Mouse (Mus musculus) gastrocnemius, adult 2 months (tissue): ENCODE results near the gene Med27. TPM values are rescaled to one million over a fixed set of nuclear protein-coding genes. Genes with fewer than 3 reads are reported as not detected.

Experiments used
- DNase-seq: peaks from one replicate; pipeline ENCODE4 v3.0.0; 2022
- H3K27ac ChIP-seq: fragments of 200-600 bp; 2 replicates; pipeline ENCODE4 v1.8.1; 2022; ENCODE audit warnings: mild to moderate bottlenecking
- H3K4me3 ChIP-seq: fragments of 200-600 bp; 2 replicates; pipeline ENCODE4 v1.8.1; 2022; ENCODE audit warnings: mild to moderate bottlenecking, moderate library complexity
- CTCF ChIP-seq: fragments of 200-600 bp; IDR thresholded peaks from 2 replicates; pipeline ENCODE4 v1.8.1; 2022; ENCODE audit warnings: antibody characterized with exemption, mild to moderate bottlenecking, moderate library complexity
- intact Hi-C: fragments of 180-260 bp; cut with DNase I; formaldehyde crosslinking; loops from one replicate; pipeline ENCODE4 v1.15.1; 2025
- total RNA-seq, 2 experiments: library from RNA; stranded (reverse); gene quantifications; 2 replicates each; pipeline ENCODE4 v1.2.3; 2021

The Med27 gene
- total RNA-seq, 2 experiments from 2014 or later: 12.3 to 16.9 TPM

DNA sequence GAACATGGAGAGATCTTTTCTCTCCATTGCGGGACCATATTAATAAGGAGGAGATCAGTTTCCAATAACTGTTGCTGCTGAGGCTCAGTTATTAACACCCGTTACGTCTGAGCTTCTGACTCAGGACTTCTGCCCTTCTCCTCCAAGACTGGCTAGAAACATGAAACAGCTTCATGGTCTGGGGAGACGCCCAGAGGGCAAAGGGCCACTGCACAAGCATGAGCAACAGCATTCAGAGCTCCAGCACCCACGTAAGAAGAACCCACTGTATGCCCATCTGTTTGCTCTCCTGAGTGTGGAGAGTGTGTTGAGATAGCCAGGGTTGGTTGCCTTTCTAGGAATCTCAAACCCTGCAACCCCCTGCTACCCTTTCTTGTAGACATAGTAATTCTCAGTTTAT is 73.3 kb downstream of the Med27 start:
- Histone ChIP-seq H3K4me3 (no peak overlapping the region), H3K27ac (peak overlapping the region; percentile 74)
- peak; percentile 78 for DNase-seq
- peak; percentile 64 for TF ChIP-seq CTCF
- intact Hi-C loops: loop anchor here (2.0 to 5.0 kb wide), 4 partner anchors 73 to 223 kb away; partner anchors contain the start of gene Med27

DNA sequence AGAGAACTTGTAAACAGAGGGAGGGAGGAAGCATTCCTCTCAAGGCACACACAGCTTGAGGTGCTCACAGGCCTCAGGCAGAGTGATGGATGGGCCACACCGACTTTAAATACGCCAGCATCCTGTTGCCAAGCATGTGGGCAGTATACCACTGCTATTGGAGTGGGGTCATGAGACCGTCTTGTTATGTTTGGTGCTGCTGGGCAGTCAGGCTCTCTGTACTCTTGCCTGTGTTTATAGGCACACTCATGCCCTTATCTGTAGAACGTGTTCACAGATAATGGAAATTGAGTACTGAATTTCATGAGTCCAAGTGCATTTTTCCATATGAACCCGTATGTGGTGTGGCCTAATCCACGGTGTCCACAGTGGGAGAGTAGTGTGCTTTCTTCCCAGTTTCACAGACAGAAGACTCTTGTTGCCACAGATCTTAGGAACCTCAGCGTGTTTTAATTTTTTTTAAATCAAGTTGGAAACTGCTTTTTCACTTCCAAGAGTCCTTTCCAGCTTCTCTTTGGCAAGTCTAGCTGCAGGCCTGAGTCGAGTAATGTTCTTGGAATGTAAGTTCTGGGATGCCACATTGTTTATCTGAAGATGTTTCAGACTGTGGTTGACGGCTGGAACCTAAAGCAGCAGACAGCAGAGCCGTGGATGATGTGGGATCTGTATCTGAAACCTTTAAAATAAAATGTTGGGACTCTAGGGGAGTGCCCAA is 75.7 kb downstream of the Med27 start:
- no peak overlapping the region for H3K4me3 ChIP-seq
- intact Hi-C loops: no loop called here
- DNase-seq: no peak
- peak overlapping the region; percentile 62 for H3K27ac ChIP-seq
- no peak for TF ChIP-seq CTCF

DNA sequence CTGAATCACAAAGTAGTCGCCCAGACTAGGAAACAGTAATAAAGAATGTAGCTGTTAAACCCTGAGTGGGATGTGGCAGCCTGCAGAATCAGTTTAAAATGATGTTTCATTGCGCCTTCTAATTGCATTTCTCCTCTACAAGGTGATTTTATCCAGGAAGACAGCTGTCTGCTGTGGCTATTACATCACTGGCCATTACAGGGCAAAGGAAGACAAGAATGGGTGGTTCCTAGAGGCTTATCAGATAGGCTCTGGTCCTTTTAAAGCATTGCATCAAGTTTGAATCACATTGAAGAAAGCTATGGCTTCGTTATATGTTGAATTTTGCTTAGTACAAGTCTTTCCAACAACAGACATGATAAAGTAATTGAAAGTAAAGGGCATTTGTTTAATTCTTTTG is 76.4 kb downstream of the Med27 start:
- intact Hi-C loops: no loop called here
- DNase-seq: no peak
- H3K4me3 ChIP-seq: no peak overlapping the region
- H3K27ac ChIP-seq: peak overlapping the region; percentile 62
- TF ChIP-seq CTCF: no peak

DNA sequence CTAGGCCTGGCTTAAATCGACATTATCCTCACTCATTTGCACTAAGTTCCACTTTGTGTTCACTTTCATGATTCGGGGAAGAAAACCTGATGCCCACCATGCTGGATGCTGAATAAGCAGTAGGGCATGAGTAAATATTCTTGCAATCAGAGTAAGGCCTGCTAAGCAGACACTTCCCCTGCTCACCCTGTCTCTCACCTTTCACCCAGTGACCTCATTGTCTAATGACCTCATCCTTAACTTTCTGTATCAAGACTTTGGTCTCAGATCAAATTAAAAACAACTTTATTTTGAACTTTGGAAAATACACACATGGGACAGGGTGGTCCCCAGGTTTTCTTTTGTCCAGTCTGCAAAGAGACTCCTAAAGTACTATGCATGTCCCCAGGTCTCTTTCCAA is 78.8 kb downstream of the Med27 start:
- Histone ChIP-seq H3K4me3 (no peak overlapping the region), H3K27ac (no peak overlapping the region)
- intact Hi-C loops: no loop called here
- no peak for DNase-seq
- TF ChIP-seq CTCF: no peak

DNA sequence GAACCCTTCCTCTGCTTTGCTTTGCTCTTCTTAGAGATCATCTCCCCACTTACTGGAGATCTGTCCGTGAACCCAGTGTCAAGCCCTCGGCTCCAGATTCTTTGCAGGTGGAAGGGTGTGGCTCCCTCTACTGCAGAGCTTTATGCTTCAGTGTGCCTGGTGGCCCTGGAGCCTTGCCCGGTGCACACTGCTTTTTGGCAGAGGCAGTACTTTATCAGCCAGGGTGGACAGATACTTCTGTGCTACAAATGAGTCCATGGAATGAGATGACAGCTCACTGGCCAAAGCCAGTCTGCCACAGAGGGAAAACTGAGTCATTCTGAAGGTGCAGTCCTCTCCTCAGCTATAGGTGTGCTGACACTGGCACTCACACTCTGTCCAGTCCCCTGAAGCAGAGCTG is 80.1 kb downstream of the Med27 start:
- peak; percentile 29 for TF ChIP-seq CTCF
- intact Hi-C loops: no loop called here
- Histone ChIP-seq H3K27ac (no peak overlapping the region), H3K4me3 (no peak overlapping the region)
- DNase-seq: peak; percentile 79

DNA sequence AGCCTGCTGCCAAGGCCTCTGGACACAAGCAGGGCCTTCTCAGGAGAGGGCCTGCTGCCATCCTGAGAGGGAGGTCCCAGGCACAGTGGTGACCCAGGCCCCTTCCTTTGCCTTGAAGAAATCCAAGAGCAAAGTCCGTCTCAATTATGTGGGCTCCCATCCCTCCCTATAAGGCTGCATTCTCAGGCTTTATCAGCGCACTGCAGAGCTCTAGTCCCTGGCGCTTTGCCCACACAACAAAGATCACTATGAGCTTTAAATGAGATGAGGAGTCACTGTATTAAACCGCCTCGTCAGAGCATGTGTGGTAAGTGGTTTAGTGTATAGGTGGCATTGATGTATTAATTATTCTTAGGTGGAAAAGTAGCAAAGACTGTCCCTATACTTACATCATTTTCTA is 85.9 kb downstream of the Med27 start:
- intact Hi-C loops: no loop called here
- Histone ChIP-seq H3K27ac (no peak overlapping the region), H3K4me3 (no peak overlapping the region)
- no peak for DNase-seq
- no peak for TF ChIP-seq CTCF

DNA sequence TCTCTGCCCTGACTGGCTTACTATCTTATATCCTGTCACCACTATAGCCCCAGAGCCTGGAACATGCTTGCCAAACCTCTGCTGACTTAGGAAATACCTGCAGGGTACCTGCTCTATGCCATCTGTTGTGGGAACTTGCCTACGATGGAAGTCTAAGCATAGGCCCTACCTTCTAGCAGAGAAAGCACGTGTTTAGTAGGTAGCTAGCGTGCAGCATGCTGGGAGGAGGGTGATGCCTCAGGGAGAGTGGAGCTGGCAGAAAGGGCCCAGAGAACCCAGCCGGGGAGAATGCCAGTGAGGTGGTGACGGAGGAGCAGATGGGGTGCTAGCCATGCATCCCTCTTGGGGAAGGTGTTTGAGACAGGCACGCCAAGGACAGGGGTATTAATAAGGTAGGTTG is 89.8 kb downstream of the Med27 start:
- Histone ChIP-seq H3K4me3 (no peak overlapping the region), H3K27ac (no peak overlapping the region)
- DNase-seq: no peak
- intact Hi-C loops: no loop called here
- no peak for TF ChIP-seq CTCF

DNA sequence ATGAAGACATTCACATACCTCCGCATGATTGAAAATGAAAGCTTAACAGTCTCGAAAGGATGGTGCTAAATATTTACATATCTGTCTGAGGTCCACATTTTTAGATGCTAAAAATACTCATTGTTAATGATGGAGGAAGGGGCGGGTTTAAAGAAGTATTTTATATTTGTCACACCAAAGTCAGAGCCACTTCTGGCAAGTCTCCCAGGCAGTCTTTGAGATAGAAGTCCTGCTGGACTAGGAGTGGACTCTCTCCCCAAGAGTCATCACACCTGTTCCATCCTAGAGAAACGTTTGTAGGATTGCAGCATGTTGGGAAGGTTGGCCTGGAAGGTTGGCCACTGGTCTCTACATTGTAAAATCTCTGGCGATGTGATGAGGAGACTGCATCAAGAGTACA is 90.5 kb downstream of the Med27 start:
- no peak overlapping the region for H3K27ac ChIP-seq
- intact Hi-C loops: no loop called here
- DNase-seq: no peak
- TF ChIP-seq CTCF: no peak
- no peak overlapping the region for H3K4me3 ChIP-seq

DNA sequence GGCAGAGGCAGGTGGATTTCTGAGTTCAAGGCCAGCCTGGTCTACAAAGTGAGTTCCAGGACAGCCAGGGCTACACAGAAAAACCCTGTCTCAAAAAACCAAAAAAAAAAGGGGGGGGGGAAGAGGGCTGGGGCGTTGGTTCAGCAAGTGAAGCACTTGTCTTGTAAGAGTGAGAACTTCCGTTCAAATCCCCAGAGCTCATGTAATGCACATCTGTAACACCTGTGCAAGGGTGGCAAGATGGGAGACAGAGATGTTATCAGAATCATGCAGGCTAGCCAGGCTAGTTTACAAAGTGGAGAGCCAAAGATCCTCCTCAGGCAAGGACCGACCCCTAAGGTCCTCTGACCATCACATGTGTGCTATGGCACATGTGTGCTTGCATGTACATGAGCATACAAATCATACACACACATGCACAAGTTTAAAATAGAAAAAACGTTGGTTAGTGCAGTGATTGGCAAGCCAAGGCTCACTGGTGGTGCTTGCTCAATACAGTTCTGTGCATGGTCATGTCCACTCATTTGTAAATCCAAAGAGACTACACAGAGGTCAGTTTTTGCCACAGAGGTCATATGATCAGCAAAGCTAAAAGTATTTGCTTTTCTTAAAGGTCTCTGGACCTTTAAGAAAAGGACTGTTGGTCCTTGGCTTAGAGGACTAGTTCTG is 91.4 kb downstream of the Med27 start:
- H3K27ac ChIP-seq: no peak overlapping the region
- no peak for DNase-seq
- intact Hi-C loops: no loop called here
- TF ChIP-seq CTCF: no peak
- no peak overlapping the region for H3K4me3 ChIP-seq

DNA sequence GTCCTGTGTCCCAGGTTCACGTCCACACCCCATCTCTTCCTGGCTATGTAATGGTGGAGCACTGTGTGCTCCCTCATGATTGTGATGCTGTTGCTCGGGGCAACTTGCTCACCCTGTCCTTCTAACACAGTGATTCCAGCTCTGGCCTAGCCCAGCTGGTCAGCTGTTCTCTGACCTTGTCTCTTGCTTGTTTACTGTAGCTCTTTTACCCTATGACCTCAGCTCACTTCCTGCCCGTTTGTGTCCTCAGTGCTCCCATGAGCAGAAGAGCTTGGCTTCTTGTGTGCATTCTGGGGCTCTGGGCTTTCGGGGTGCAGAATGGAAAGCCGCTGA is 91.9 kb downstream of the Med27 start:
- intact Hi-C loops: no loop called here
- TF ChIP-seq CTCF: no peak
- no peak overlapping the region for H3K4me3 ChIP-seq
- no peak for DNase-seq
- no peak overlapping the region for H3K27ac ChIP-seq

DNA sequence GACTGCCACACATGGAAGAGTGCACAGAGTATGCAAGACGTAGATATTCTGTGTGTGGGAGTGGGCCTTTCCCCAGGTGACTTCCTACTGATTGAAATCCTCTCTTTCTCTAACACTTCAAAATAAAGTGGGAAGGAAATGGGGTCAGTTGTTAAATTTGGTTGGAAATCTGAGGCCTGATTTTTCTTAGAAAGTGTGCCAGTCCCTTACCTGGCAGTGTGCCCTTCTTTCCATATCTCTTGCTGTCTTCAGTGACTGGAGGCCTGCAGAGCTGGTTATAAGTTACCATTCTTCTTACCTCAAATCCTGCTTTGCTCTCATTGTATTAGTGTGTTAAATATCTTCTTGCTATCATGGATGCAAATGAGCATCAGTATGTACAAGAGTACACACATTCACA is 92.4 kb downstream of the Med27 start:
- intact Hi-C loops: no loop called here
- DNase-seq: no peak
- TF ChIP-seq CTCF: no peak
- Histone ChIP-seq H3K4me3 (no peak overlapping the region), H3K27ac (no peak overlapping the region)

DNA sequence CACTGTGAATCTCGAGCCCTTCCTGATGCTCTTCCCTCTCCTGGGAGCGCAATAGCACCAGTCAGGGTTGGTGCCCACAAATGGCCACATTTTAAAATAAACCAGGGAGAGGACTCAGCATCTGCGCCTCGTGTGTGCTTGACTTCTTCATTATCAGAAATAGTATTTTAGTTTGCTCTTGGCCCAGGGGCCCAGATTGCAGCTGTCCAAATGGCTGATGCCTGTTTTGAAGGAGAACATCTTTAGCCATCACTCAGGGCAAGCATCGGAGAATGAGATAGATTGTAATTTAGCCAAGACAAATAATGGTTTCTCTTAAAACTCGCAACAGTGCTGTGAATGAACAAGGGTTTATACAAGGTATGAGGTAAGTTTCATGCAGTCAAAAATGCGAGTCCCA is 92.8 kb downstream of the Med27 start:
- TF ChIP-seq CTCF: no peak
- Histone ChIP-seq H3K4me3 (no peak overlapping the region), H3K27ac (no peak overlapping the region)
- DNase-seq: no peak
- intact Hi-C loops: no loop called here

DNA sequence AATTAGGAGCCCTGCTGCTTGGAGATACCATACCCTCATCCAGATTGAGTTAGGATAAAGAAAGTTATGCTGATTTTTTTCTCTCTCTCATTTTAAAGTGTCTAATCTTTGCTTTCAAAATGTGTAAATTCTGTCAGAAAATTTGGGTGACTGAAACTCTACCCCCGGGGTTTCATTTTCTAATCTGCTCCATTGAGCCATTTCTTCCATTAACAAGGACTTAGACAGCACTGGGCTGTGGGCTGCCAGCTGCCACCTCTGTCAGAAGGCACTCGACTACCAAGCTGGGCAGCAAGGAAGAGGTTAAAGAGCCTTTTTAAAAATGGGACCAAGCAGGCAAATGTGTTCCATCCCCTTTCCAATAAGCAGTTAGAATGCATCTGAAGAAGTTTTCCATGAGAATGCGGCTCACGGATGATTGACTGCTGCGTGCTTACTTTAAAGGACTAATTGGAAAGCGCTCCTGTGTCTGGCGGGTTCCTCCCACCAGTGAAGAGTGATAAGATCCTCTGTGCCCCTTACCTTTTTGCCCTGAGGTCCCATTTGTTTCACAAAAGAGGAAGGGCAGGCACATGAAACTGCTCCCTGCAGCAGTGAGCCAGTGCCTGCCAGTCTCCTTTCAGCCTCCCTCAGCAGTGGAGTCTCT is 93.4 kb downstream of the Med27 start:
- TF ChIP-seq CTCF: no peak
- DNase-seq: no peak
- intact Hi-C loops: no loop called here
- H3K4me3 ChIP-seq: no peak overlapping the region
- no peak overlapping the region for H3K27ac ChIP-seq

DNA sequence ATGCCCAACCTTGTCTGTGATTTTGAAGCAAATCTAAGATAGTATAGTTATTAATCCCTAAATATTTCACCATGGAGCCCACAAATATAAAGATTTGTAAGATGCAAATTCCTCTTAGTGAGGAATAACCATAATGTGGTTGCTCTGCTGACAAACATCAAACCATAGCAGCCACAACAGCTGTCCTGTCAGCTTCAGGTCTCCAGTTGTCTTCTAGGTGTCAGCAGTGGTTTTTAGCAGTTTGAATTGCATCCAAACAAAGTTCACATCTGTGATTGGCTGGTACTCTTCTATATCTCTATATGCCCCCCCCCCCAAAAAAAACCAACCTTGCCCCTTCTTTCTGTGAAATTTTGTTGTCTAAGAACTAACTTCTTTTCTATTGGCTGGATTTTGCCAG is 95.7 kb downstream of the Med27 start:
- intact Hi-C loops: no loop called here
- Histone ChIP-seq H3K27ac (no peak overlapping the region), H3K4me3 (no peak overlapping the region)
- no peak for TF ChIP-seq CTCF
- no peak for DNase-seq
